Mouse (Mus musculus) left cerebral cortex, postnatal 4 days (tissue): Measurements from ENCODE around the gene Kcnt2. TPM values are rescaled to one million over a fixed set of nuclear protein-coding genes. Genes with fewer than 3 reads are reported as not detected.

Source experiments
- DNase-seq: peaks from one replicate; pipeline ENCODE4 v3.0.0-alpha.2; 2022
- intact Hi-C: fragments of 180-260 bp; cut with DNase I; formaldehyde crosslinking; loops from one replicate; pipeline ENCODE4 v1.15.1; 2025
- total RNA-seq, 2 experiments: library from RNA; stranded (reverse); gene quantifications; 2 replicates each; pipeline ENCODE4 v1.2.3; 2021

The Kcnt2 gene
- 10 to 100 TPM; 26.2 to 31.7 TPM for total RNA-seq

DNA sequence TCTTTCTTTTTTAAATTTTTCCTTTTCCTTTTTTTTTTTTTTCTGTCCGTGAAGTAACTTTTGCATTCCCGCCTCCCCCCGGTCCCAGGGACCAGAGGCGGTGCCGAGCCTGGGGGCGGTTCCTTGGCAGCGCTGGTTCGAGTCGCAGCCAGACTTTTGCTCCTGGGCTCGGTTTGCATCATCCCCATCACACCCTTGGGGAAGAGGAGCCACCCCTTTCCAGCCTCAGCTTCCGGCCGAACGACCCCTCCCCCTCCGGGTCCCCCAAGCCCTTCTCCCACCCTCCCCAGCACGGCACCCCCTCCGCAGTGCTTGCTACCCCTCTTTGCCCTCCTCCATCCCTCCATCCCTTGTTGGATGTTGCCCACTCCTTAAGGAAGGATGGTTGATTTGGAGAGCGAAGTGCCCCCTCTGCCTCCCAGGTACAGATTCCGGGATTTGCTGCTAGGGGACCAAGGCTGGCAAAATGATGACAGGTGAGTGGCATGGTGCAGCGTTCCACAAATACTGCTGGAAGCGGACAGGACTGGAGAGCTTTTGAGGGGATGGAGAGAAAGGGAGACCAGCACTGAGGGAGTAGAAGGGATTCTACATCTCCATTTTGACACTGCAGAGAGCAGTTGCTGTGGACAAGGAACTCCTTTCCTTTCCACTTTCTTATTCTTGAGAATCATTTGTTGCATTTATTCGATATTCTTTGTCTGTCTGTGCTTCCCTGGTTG lies at the start of gene Kcnt2:
Kcnt2 (plus strand) TSS at position 283 of the 722 bp plus-strand sequence.
- peak; percentile 52 for DNase-seq
- intact Hi-C loops = no loop called here

DNA sequence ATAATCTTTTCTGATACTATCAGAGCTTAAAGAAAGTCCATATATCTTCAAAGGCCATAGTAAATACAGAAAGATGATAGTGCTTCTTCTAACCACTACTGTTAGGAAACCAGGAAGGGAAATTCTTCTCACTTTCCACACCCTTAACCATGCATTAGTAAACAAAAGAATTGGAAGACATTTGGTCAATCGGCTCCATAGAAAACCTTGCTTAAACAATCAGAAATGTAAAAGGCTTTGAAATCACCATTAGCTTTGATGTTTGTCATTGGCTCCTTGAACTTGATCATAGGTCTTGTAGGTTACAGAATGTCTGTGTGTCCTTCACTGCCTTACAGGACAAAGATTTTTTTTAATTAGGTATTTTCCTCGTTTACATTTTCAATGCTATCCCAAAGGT lies 40.6 kb upstream of the Kcnt2 start:
- DNase-seq = no peak
- intact Hi-C loops = no loop called here

DNA sequence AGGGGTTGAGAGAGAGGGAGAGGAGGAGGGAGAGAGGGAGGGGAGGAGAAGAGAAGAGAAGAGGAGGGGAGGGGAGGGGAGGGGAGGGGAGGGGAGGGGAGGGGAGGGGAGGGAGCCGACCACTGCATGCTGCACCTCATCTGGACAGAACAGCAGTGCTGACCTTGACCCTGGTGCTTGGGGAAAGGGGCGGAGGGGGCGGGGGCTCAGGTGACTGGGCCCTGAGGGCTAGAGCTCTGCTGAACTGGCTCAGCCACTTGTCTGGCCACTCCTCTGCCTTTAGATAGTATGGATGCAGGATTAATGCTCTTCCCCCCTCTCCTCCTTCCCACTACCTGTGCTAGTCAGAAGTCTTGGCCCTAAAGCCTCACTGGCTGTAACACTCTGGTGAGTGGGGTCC lies 20.7 kb upstream of the Kcnt2 start:
- no peak for DNase-seq
- intact Hi-C loops = no loop called here

DNA sequence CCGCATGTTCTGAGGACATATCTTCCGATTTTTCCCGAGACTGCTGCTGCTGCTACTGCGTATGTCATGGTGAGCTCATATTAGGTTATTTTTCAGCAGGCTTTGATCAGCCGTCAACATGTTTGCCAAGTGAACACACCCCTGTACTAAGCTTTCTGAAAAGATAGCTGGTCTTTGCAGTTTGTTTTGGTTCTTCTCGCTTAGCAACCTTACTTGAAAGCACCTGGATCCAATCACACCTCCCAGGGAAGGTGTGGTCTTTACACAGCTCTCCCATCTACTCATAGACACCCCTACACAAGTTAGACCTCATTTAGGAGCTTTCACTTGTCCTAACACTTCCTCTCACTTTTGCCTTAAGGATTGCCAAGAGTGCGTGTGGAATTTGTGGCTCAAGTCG lies 19.3 kb upstream of the Kcnt2 start:
- intact Hi-C loops = no loop called here
- DNase-seq = no peak

DNA sequence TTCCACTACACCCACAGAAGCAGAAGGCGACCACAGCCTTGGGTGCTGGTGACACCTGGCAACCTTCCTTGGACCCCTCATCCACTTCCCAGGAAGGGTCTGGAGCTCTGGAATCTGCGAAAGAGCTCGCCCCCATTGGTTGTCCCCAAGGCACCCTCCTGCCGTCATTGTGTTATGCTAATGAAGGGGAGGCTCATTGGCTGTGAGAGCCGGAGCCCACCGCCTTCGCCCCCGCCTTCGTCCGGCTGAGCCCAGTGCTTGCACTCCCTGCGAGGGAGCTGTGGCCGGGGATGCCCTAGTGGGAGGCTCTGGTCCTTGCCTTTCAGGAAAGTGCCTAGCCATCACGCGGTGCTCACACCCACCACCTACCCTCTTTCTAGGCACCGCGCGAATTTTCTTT lies 493 bp upstream of the Kcnt2 start:
- peak; percentile 79 for DNase-seq
- intact Hi-C loops = no loop called here

DNA sequence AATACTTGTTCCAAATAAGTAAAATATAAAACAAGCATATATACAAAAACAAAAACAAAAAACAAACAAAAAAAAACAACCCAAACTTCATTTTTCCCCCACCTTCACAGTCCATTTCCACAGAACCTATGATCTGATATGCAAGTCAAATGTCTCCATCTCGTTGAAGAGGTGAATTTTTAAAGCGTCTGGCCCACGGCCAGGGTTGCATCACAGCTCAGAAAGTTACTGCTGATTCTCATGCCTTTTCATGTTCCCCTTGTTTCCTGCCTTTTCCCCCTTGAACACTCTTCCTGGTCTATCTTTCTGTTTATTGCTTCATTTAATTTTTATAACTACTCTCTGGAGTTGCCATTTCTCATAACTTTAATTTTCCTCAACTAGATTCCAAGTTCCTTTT lies 18.7 kb downstream of the Kcnt2 start:
- DNase-seq = no peak
- intact Hi-C loops = no loop called here

DNA sequence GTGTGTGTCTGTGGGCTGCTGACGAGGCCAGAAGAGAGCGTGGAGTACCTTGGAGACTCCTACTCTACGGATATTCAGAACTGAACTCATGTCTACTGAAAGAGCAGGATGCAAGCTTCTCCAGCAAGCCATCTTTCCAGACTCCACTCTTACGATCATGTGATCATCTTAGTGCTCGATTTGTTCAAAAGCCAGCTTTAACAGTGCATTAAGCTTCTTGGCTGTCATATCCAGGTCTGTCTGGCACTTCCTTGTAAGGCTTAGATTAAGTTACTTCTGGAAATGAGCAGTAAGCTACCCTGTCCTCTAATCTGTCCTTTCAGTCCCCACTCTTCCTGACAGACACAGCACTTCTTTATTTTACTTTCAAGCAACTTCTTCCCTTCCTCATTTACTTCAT lies 20.1 kb downstream of the Kcnt2 start:
- no peak for DNase-seq

DNA sequence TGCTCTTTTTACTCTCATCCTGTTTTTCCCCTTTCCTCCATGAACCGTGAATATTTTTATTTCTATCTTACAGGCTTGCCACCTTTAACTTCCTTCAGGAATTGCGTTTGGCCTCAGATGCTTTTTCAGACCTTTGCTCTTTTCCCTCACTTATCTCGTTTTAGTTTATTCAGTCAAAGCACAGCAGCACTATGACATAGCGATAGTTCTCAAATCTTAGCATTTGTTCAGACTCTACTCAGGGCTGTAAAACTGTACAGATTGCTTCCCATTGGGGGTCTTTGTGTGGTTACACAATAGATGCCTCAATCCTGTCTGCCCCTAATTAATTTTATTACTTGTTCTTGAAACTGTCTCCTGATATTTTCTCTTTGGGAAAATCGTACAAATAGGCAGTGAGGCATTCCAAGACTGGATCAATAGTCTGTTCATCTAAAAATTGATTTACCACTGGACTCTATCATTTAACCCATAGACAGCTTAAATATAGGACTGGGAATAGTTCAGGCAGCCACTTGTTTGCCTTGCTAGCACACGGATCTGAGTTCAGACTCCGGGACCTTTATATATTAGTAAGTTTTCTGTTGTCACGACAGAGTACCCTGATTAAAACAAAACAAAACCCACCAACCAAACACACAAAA lies 20.8 kb downstream of the Kcnt2 start:
- intact Hi-C loops = no loop called here
- no peak for DNase-seq

More for the DNA sequence above, 20.1 kb downstream of the Kcnt2 start:
- intact Hi-C loops = no loop called here

DNA sequence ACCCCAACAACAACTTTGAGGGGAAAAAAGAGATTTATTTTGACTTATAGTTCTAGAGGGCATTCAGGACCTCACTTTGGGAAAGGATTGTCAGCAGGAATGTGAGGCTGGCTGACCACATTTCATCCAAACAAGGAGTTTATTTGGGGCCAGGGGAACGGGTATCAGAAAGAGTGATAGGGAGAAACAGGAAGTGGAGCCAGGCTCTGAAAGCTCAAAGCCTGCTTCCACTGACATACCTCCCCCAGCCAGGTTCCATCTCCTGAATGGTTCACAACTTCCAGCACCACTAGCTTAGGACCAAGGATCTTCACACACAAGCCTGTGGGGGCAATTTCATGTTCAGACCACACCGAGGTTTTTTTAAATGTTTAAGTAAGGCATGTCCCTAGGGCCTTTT lies 21.3 kb downstream of the Kcnt2 start:
- no peak for DNase-seq
- intact Hi-C loops = no loop called here

DNA sequence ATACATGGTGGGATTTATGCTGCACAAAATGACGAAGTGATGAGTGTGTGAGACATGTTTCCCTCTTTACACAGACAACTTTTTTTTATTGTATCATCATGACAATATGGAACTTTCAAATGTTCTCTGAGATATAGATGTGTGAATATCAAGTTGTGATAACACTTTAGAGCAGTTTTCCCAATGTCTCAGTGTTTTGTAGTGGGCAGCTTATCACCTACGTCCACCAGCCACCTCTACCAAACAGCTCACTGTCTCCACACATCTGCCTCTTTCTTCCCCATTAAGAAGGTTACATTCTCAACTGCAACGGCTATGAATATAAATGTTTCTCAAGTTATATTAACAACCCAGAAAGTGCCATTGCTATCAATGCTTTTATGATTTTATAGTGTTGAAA lies 27.7 kb downstream of the Kcnt2 start:
- intact Hi-C loops = no loop called here
- DNase-seq = no peak

DNA sequence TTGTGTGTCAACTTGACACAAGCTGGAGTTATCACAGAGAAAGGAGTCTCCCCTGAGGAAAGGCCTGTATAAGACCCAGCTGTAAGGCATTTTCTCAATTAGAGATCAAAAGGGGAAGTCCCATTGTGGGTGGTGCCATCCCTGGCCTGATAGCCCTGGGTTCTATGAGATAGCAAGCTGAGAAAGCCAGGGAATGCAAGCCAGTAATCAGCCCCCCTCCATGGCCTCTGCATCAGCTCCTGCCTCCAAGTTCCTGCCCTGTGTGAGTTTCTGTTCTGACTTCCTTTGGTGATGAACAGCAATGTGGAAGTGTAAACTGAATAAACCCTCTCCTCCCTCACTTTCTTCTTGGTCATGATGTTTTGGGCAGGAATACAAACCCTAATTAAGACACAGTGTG lies 29.9 kb downstream of the Kcnt2 start:
- no peak for DNase-seq
- intact Hi-C loops = no loop called here

DNA sequence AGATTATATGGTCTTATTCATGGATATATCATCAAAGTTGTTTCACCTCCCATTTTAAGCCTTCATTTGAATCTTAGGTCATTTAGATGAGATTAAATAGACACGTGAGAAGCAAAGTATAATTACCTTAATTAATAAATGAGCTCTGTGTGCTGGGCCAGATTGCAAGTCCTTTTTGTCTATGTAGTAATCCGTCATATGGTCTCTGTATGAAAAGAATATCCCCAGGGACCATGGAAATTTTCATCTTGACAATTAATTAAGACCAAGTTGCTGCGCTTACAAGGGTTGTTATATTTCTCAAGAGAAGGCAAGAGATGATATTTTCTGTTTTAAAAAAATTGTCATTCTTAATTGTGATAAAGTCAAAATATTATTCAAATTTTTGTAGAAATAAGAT lies 47.2 kb downstream of the Kcnt2 start:
- intact Hi-C loops = no loop called here
- no peak for DNase-seq

DNA sequence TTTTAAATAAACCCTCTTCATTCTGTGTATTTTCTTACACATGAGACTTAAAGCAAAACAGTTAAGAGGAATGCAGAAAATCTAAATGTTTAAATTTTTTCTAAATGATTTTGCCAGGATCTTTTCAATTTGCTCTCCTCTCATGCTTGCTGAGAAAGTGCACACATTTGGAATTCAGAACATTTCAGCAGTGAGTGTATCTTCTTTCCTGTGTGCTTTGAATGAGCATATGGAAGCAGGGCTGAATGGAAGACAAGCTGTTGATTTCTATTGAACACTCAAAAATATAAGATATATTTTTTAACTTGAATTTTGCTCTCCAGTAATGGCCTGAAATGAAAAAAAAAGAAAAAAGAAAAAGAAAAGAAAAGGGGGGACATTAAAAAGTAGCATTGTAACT lies 49.5 kb downstream of the Kcnt2 start:
- DNase-seq = no peak

DNA sequence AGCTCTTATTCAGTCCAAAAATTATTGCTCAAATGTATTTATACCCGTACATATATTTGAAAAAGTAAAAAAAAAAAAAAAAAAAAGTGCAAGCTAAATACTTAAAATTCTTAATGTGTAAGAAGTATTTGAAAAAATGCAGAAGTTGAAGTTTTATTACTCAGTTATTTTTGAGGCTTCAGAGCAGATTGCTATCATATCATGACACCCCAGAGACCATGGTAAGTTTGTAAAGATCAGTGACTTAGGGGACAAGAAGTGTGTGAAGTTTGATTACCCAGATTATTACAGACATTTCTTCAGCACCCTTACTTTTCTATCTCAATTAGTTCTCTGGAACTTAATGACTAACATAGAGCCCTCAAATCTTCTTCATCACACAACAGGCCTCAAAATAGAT lies 58.3 kb downstream of the Kcnt2 start:
- intact Hi-C loops = no loop called here
- no peak for DNase-seq

More for the DNA sequence above, 49.5 kb downstream of the Kcnt2 start:
- intact Hi-C loops = no loop called here

DNA sequence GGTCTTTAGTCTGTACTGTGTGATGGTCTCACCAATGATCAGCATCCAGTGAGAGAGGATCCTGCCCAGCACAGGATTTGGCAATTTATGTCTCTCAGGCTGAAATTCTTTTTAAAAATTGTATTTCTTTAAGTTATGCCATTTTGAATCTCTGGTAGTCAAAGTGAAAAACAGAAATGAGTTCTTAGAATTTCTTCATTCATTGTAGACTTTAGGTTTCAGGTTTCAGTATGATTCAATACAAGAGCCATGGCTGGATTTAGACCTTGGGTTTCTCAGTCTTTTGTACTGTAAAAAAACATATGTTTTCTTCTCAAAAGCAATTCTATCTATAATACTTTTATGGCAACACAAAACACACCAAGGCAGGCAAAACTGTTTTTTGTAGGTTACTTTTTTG lies 59.4 kb downstream of the Kcnt2 start:
- intact Hi-C loops = no loop called here
- no peak for DNase-seq

DNA sequence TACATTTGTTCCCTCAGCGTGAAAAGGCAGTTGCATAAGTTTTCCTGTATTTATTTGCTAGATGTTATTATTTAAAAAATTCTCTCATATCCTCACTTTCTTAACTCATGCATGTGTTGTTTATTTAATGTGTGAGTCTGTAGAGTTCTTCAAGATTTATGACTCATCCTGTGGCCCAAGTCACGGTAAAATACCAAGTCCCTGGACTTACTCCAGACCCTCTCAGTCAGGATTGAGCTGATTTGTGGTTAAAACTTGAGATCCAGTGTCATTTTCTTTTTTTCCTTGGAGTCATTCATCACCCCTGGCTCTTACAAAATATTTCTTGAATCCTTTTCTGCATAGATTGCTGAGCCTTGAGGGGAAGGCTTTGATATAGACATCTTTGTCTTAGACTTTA lies 60.4 kb downstream of the Kcnt2 start:
- intact Hi-C loops = no loop called here
- no peak for DNase-seq

DNA sequence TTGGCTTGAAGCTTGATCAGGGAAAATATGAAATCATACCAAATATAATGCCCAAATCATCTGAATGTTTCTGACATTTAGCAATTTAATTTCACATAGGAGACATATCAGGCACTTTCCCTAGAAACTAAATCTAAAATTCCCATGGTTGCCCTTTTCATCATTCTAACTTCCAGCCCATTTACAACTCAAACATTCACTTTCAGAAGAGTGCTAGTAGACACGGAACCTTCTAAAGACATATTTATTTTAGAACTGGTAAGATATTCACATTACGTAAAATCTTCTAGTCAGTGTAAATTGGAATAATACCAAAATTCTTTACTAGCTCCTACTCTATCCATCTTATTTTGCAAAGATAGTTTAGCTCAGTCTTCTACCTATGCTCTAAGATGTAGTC lies 64.8 kb downstream of the Kcnt2 start:
- intact Hi-C loops = no loop called here
- no peak for DNase-seq

DNA sequence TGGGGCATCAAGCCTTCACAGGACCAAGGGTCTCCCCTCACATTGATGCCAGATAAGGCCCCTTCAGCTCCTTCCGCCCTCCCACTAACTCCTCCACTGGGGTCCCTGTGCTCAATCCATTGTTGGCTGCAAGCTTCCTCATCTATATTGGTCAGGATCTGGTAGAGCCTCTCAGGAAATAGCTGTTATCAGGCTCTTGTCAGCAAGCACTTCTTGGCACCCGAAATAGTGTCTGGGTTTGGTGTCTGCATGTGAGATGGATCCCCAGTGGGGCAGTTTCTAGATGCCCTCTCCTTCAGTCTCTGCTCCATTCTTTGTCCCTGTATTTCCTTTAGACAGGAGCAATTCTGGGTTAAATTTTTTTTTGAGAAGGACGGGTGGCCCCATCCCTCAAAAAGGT lies 79.1 kb downstream of the Kcnt2 start:
- DNase-seq = no peak
- intact Hi-C loops = no loop called here

DNA sequence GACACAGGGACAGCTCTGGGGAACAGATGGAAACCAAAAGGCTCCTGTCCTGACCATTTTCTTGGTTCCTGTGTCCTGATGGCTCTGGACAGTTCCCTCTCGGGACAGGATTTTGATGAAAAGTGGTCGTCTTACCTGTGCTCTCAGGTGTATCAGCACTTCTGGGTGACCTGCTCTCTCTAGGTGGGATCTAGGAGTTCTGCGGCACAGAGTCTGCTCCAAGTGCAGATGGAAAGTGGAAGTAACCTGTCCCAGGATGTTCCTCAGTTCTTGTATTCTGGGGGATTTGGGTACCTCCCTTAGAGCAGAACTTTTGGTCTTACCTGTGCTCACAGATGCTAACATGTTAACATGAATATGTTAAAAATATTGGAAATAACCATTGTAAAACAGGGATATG lies 80.8 kb downstream of the Kcnt2 start:
- intact Hi-C loops = no loop called here
- DNase-seq = no peak

DNA sequence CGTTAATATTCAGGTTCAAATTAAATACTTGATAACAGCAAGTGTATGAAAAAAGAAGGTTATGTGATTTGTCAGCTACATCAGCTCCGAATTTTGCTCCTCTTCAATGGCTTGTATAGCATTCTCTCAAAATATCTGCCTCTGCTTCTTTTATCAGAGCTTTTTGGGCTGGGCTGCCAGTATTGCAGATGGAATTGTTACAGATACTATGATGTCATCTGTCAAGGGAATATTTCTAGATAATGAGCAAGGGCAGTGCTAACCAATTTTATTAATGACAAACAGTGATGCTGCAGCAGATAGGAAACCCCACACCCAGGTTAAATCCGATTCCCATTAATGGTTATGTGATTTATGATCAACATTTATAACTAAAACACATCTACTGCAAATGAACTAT lies 87.7 kb downstream of the Kcnt2 start:
- no peak for DNase-seq
- intact Hi-C loops = no loop called here

DNA sequence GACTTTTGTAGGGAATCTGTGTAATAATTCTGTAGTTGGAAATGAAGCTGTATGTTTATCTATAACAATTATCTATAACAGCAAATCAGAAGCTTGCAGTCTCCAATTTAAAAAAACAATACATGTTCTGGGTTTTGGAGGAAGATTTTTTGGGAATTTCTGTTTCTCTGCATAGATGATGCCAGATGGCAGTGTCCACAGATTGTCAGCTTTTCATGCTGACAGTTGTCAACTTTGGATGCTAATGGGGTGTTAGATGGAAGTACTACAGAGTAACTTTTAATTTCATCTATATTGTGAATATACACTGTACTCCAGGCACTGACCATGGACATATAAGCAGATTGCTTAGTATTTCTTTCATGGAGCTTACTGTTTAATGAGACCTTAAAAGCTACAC lies 92.5 kb downstream of the Kcnt2 start:
- intact Hi-C loops = no loop called here
- DNase-seq = no peak

DNA sequence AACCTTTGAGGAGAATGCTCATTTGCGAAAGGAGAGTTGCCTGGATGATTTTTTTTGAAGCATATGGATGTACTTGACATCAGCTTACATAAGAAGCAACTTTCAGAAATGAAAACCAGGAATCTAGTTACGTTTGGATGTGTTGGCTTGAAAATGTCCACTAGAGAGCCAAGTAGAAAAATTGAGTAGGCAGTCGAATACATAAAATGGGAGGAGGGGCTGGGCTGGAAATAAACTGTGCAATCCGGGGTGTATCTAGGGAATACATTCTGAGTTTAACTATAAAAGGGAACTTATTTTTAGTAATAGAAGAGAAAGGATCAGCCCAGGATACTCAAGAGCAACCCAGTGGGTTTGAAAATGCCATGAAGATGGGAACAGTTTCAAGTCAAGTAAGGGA lies 93.4 kb downstream of the Kcnt2 start:
- no peak for DNase-seq
- intact Hi-C loops = no loop called here

DNA sequence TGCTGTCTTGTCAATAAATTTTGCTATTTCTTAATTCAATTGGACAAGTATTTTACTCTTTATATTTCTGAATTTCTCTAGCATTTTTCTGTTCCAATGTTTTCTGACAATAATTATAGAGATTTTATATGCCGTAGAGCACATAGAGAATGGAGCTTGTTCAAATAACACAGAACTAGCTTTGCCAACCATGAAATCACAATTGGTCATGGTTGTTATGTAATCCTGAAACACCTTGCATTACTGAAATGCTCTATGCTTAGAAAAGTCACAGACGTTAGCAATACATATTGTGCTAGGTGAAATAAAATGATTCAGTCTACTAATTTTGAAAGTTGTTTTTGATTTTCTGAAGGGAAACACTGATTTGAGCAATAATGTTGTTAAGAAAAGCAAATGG lies 118.8 kb downstream of the Kcnt2 start:
- intact Hi-C loops = no loop called here
- DNase-seq = no peak
